Mouse (Mus musculus): ENCODE measurements around the gene 4921536K21Rik. TPM values are rescaled to one million over a fixed set of nuclear protein-coding genes. Genes with fewer than 3 reads are reported as not detected.

Gene 4921536K21Rik
- total and polyA plus RNA-seq, 2 experiments from 2014 or later: 0.12 TPM; not detected in 1

DNA sequence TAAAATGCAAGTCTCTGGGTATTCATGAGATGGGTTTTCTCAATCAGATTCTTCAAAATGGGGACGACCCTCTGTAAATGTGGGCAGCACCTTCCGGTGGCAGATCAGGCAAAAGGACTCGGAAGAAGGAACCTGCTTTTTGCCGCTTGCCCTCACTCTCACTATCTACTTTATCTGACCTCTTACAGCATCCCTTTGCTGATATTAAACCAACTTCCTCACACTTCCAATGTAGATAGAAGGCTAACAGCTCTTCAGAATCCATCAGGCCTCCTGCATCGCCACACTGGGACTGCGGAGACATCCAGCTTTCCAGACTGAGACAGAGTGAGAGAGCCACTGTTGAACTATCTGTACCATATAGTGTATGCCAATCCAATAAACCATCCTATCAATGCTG is 27.8 kb upstream of the 4921536K21Rik start:
- Histone ChIP-seq H3K27ac (ENCODE audit: low read depth) (no peak overlapping the region), H3K27me3 (ENCODE audit: control insufficient read depth, insufficient read depth, low read length) (no peaks in the 10 kb centered on the region), H3K4me3 (ENCODE audit: low read depth, low read length) (no peak overlapping the region), H3K36me3 (replicated peaks; ENCODE audit: control insufficient read depth, insufficient read depth, low read length) (peaks cover 63% of the 10 kb centered on the region), H3K9me3 (replicated peaks; ENCODE audit: control insufficient read depth, low read length) (no peaks in the 10 kb centered on the region), H3K4me1 (ENCODE audit: control insufficient read depth, insufficient read depth) (no peaks in the 10 kb centered on the region), H3K4me2 (ENCODE audit: low read depth, low read length) (no peak overlapping the region), H3K9ac (replicated peaks; ENCODE audit: low read depth, low read length) (no peak overlapping the region)
- no peak for DNase-seq (ENCODE audit: low spot score)
- no peak for ATAC-seq (ENCODE audit: insufficient read depth, low read depth)
- TF ChIP-seq EP300 (IDR thresholded peaks at IDR 0.05; ENCODE audit: low read depth) (no peak), CTCF (IDR thresholded peaks at IDR 0.05; ENCODE audit: low read depth) (no peak)
- WGBS: 90% methylated on average over 6 of the region's 6 CpGs

DNA sequence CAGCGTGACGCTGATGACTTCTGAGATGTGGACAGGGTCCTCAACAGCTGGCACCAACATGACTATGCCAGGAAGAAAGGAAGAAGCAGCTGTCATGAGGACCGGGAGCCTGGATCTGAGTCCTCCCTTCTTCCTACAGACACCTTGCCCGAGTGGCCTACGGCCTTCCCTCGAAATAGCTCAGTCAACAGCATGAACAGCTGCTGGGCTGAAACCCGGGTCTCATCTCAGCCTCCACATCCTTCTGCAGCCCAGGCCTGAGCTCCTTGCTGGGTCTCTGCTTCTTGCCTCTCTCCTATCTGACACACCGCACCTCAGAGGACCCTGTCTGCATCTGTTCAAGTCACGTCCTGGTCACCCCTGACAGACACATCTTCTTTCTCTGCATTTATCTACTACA is 27.2 kb upstream of the 4921536K21Rik start:
- Histone ChIP-seq H3K9ac (replicated peaks; ENCODE audit: low read depth, low read length) (no peak overlapping the region), H3K4me2 (ENCODE audit: low read depth, low read length) (no peak overlapping the region), H3K36me3 (replicated peaks; ENCODE audit: control insufficient read depth, insufficient read depth, low read length) (peaks cover 57% of the 10 kb centered on the region), H3K27me3 (ENCODE audit: control insufficient read depth, insufficient read depth, low read length) (no peaks in the 10 kb centered on the region), H3K9me3 (replicated peaks; ENCODE audit: control insufficient read depth, low read length) (no peaks in the 10 kb centered on the region), H3K4me1 (ENCODE audit: control insufficient read depth, insufficient read depth) (no peaks in the 10 kb centered on the region), H3K4me3 (ENCODE audit: low read depth, low read length) (no peak overlapping the region), H3K27ac (ENCODE audit: low read depth) (no peak overlapping the region)
- no peak for DNase-seq (ENCODE audit: low spot score)
- 89% methylated on average over 9 of the region's 9 CpGs for WGBS
- no peak for ATAC-seq (ENCODE audit: insufficient read depth, low read depth)
- TF ChIP-seq CTCF (IDR thresholded peaks at IDR 0.05; ENCODE audit: low read depth): no peak
- TF ChIP-seq EP300 (IDR thresholded peaks at IDR 0.05; ENCODE audit: low read depth): no peak

DNA sequence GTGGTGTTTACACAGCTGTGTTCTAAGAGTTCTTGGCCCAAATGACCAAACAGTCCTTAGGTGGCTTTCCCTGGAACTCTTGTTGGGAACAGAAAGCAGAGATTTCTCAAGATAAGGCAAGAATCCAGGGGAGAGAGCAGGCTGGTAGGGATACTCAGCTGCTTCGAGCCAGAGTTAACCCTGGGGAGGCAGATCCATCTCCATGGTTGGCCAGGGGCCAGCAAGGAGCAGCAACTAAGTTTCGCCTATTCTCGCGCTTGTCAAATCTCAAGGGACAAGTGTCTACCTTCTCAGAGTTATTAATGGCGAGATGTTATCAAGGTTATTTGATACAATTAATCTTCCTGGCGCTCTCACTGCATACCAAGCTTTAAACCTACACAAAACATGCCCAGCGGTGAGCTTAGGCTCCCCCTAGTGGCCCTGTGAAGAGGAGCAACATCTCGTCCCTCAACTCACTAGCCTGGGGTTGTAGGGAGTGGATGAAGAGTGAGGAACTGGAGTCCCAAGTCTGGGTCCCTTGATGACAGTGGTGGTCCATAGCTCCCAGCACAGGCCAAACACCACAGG is 26.5 kb upstream of the 4921536K21Rik start:
- no peak overlapping the region for H3K9ac ChIP-seq (replicated peaks; ENCODE audit: low read depth, low read length)
- H3K4me1 ChIP-seq (ENCODE audit: control insufficient read depth, insufficient read depth): no peaks in the 10 kb centered on the region
- H3K27ac ChIP-seq (ENCODE audit: low read depth): no peak overlapping the region
- H3K9me3 ChIP-seq (replicated peaks; ENCODE audit: control insufficient read depth, low read length): no peaks in the 10 kb centered on the region
- H3K27me3 ChIP-seq (ENCODE audit: control insufficient read depth, insufficient read depth, low read length): no peaks in the 10 kb centered on the region
- TF ChIP-seq EP300 (IDR thresholded peaks at IDR 0.05; ENCODE audit: low read depth) (no peak), CTCF (IDR thresholded peaks at IDR 0.05; ENCODE audit: low read depth) (peak; percentile 84)
- DNase-seq (ENCODE audit: low spot score) (peak; percentile 52), ATAC-seq (ENCODE audit: insufficient read depth, low read depth) (peak; percentile 45; the same call in 1 of the 2 replicates)
- H3K4me2 ChIP-seq (ENCODE audit: low read depth, low read length): no peak overlapping the region
- H3K36me3 ChIP-seq (replicated peaks; ENCODE audit: control insufficient read depth, insufficient read depth, low read length): peaks cover 49% of the 10 kb centered on the region
- 18% methylated on average over 8 of the region's 8 CpGs for WGBS
- H3K4me3 ChIP-seq (ENCODE audit: low read depth, low read length): no peak overlapping the region

DNA sequence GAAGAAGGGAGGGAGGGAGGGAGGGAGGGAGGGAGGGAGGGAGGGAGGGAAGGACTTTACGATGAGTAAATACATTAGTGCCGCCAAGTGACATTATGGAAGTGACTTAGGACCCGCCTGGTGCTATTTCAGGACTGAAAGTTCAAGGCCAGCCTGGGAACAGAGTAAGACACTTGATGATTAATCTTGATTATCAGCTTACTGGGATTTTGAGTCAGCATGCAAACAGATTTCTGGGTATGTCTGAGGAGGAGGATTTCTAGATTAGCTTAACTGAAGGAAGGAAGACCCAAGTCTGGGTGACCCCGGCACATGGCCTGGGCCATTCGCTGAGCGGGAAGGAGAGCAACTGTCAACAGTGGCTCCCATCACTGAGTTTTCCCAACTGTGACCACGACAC is 25.6 kb upstream of the 4921536K21Rik start:
- no peak overlapping the region for H3K9ac ChIP-seq (replicated peaks; ENCODE audit: low read depth, low read length)
- H3K4me3 ChIP-seq (ENCODE audit: low read depth, low read length): no peak overlapping the region
- WGBS: 86% methylated on average over 7 of the region's 7 CpGs
- DNase-seq (ENCODE audit: low spot score): no peak
- H3K27ac ChIP-seq (ENCODE audit: low read depth): no peak overlapping the region
- no peaks in the 10 kb centered on the region for H3K9me3 ChIP-seq (replicated peaks; ENCODE audit: control insufficient read depth, low read length)
- H3K4me1 ChIP-seq (ENCODE audit: control insufficient read depth, insufficient read depth): no peaks in the 10 kb centered on the region
- TF ChIP-seq CTCF (IDR thresholded peaks at IDR 0.05; ENCODE audit: low read depth): no peak
- no peak for TF ChIP-seq EP300 (IDR thresholded peaks at IDR 0.05; ENCODE audit: low read depth)
- ATAC-seq (ENCODE audit: insufficient read depth, low read depth): no peak
- no peak overlapping the region for H3K4me2 ChIP-seq (ENCODE audit: low read depth, low read length)
- no peaks in the 10 kb centered on the region for H3K27me3 ChIP-seq (ENCODE audit: control insufficient read depth, insufficient read depth, low read length)
- H3K36me3 ChIP-seq (replicated peaks; ENCODE audit: control insufficient read depth, insufficient read depth, low read length): peaks cover 41% of the 10 kb centered on the region

DNA sequence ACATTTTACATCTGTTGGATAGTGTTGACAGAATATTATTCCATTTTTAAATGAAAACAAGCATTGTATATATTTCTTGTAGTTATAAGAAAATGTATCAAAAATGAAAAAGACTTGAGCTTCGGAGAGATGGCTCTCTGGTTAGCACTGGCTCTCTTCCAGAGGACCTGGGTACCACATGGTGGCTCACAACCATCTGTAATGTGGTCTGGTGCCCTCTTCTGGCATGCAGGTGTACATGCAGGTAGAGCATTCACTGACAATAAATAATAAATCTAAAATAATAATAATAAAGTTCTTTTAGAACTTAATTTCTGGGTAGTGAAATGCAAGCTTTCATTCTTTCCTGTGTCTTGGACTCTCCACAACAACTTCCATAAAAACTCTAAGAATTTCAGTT is 23.8 kb upstream of the 4921536K21Rik start:
- Histone ChIP-seq H3K27me3 (ENCODE audit: control insufficient read depth, insufficient read depth, low read length) (no peaks in the 10 kb centered on the region), H3K4me2 (ENCODE audit: low read depth, low read length) (no peak overlapping the region), H3K27ac (ENCODE audit: low read depth) (no peak overlapping the region), H3K4me1 (ENCODE audit: control insufficient read depth, insufficient read depth) (peaks cover 4% of the 10 kb centered on the region; the same call in 1 of the 2 replicates), H3K4me3 (ENCODE audit: low read depth, low read length) (no peak overlapping the region), H3K9ac (replicated peaks; ENCODE audit: low read depth, low read length) (no peak overlapping the region), H3K9me3 (replicated peaks; ENCODE audit: control insufficient read depth, low read length) (no peaks in the 10 kb centered on the region), H3K36me3 (replicated peaks; ENCODE audit: control insufficient read depth, insufficient read depth, low read length) (peaks cover 23% of the 10 kb centered on the region)
- no peak for ATAC-seq (ENCODE audit: insufficient read depth, low read depth)
- no peak for DNase-seq (ENCODE audit: low spot score)
- TF ChIP-seq CTCF (IDR thresholded peaks at IDR 0.05; ENCODE audit: low read depth): peak; percentile 39
- TF ChIP-seq EP300 (IDR thresholded peaks at IDR 0.05; ENCODE audit: low read depth): no peak
- WGBS: 55% methylated on average over 1 of the region's 1 CpGs
